Mouse (Mus musculus): ENCODE measurements around the gene Rabep1. TPM values are rescaled to one million over a fixed set of nuclear protein-coding genes. Genes with fewer than 3 reads are reported as not detected.

Rabep1 gene
- polyA plus RNA-seq, 1 experiment from 2014 or later = 32.6 TPM

DNA sequence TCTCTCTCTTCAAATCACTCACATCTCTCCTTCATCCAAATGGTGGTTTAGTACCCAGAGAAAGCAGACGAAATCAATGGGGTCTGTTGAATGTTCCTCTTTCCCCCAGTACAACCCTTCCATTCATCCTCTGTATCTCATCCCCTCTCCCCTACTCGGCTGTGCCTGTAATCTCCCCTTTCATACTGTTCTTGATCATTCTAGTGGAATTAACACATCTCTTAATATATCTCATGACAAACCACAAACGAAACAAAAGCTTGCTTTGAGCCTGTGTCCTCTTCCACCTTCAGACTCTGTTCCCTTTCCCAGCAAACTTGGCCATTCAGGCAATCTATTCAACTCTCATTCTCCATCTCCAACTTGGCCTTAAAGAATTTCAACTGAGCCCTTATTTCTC is 13.4 kb upstream of the Rabep1 start:
- DNase-seq (no peak), ATAC-seq (ENCODE audit: insufficient read depth) (no peak)
- Histone ChIP-seq H3K27me3 (ENCODE audit: insufficient read depth, low read length) (no peaks in the 10 kb centered on the region), H3K4me2 (no peak overlapping the region), H3K27ac (ENCODE audit: low read depth) (no peak overlapping the region), H3K36me3 (ENCODE audit: insufficient read depth) (no peaks in the 10 kb centered on the region), H3K4me1 (ENCODE audit: insufficient read depth) (no peaks in the 10 kb centered on the region), H3K4me3 (ENCODE audit: low read depth, low read length) (no peak overlapping the region), H3K9ac (no peak overlapping the region), H3K9me3 (ENCODE audit: low read depth, low read length) (no peaks in the 10 kb centered on the region)
- 62% methylated on average over 3 of the region's 3 CpGs for WGBS
- no peak for TF ChIP-seq CTCF (IDR thresholded peaks at IDR 0.05; ENCODE audit: low read depth)

DNA sequence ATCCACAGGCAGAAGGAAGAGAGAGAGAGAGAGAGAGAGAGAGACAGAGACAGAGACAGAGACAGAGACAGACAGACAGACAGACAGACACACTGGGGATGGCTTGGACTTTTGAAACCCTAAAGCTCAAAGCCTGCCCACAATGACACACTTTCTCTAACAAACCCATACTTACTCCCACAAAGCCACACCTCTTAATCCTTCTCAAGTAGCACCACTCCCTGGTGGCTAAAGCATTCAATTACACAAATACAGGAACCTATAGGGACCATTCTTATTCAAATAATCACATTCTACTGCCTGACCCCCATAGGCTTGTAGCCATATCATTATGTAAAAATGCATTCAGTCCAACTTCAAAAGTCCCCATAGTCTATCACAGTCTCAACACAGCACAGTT is 11.2 kb upstream of the Rabep1 start:
- no peaks in the 10 kb centered on the region for H3K36me3 ChIP-seq (ENCODE audit: insufficient read depth)
- H3K4me2 ChIP-seq = no peak overlapping the region
- no peak overlapping the region for H3K9ac ChIP-seq
- TF ChIP-seq CTCF (IDR thresholded peaks at IDR 0.05; ENCODE audit: low read depth) = no peak
- H3K27me3 ChIP-seq (ENCODE audit: insufficient read depth, low read length) = no peaks in the 10 kb centered on the region
- no peaks in the 10 kb centered on the region for H3K9me3 ChIP-seq (ENCODE audit: low read depth, low read length)
- no peak overlapping the region for H3K27ac ChIP-seq (ENCODE audit: low read depth)
- DNase-seq (no peak), ATAC-seq (ENCODE audit: insufficient read depth) (no peak)
- H3K4me1 ChIP-seq (ENCODE audit: insufficient read depth) = no peaks in the 10 kb centered on the region
- no peak overlapping the region for H3K4me3 ChIP-seq (ENCODE audit: low read depth, low read length)

DNA sequence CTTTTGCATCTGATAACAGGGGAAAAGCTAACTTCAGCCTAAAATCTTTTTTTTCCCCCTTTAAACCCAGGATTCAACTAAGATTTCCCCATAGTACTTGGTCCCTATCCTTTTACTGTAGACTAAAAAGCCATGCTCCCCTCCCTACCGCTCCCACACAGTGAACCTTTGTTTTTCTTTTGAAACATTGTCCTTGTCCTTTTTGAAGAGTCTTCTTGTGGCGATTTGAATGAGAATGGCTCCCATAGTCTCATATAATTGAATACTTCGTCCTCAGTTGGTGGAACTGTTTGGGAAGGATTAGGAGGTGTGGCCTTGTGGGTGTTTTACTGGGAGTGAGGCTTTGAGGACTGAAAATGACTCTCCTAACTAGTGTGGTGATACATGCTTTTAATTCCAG is 10.7 kb upstream of the Rabep1 start:
- H3K27me3 ChIP-seq (ENCODE audit: insufficient read depth, low read length) = no peaks in the 10 kb centered on the region
- WGBS = 84% methylated on average over 3 of the region's 3 CpGs
- no peaks in the 10 kb centered on the region for H3K4me1 ChIP-seq (ENCODE audit: insufficient read depth)
- H3K36me3 ChIP-seq (ENCODE audit: insufficient read depth) = no peaks in the 10 kb centered on the region
- DNase-seq = no peak
- no peak overlapping the region for H3K4me2 ChIP-seq
- ATAC-seq (ENCODE audit: insufficient read depth) = no peak
- H3K27ac ChIP-seq (ENCODE audit: low read depth) = no peak overlapping the region
- no peak overlapping the region for H3K4me3 ChIP-seq (ENCODE audit: low read depth, low read length)
- no peak overlapping the region for H3K9ac ChIP-seq
- no peaks in the 10 kb centered on the region for H3K9me3 ChIP-seq (ENCODE audit: low read depth, low read length)
- no peak for TF ChIP-seq CTCF (IDR thresholded peaks at IDR 0.05; ENCODE audit: low read depth)

DNA sequence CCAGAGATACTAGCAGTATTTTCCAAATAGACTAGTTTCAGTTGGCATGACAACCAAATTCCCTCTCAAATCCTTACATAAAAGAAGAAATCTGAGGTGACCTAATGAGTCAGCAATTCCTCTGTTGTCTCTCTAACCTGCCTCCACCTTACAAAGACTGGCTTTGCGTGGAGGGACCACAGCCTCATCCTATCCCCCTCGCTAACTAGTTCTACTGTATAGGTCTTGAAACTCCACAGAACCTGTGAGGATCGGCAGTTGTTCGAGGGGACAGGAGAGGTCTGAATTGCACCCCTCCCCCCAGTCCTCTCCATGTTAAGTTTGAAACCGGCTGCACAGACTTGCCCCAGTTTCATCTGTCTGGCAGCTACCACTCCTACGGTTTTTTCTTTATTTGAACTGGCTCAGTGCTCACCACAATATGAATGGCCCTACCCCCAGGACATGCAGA is 9.2 kb upstream of the Rabep1 start:
- Histone ChIP-seq H3K4me1 (ENCODE audit: insufficient read depth) (no peaks in the 10 kb centered on the region), H3K36me3 (ENCODE audit: insufficient read depth) (no peaks in the 10 kb centered on the region), H3K9me3 (ENCODE audit: low read depth, low read length) (no peaks in the 10 kb centered on the region), H3K27ac (ENCODE audit: low read depth) (no peak overlapping the region), H3K9ac (no peak overlapping the region), H3K4me2 (no peak overlapping the region), H3K27me3 (ENCODE audit: insufficient read depth, low read length) (no peaks in the 10 kb centered on the region), H3K4me3 (ENCODE audit: low read depth, low read length) (no peak overlapping the region)
- ATAC-seq (ENCODE audit: insufficient read depth) = no peak
- 51% methylated on average over 6 of the region's 6 CpGs for WGBS
- TF ChIP-seq CTCF (IDR thresholded peaks at IDR 0.05; ENCODE audit: low read depth) = no peak
- no peak for DNase-seq

DNA sequence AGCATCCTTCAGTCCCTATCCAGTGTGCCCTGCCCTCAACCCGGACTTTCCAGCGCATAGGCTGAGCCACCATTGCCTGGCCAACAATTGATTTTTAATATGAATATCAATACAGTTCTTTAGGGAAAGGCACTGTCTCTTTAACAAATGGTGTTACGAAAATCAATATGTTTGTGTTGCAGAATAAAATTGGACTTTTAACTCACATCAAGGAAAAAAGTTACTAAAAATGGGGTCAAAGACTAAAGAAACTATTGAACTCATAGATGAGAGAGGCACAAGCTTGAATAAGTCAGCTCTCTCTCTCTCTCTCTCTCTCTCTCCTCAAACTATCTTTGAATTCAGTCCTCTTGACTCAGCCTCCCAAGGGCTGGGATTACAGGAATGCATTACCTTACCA is 7.5 kb upstream of the Rabep1 start:
- Histone ChIP-seq H3K4me2 (no peak overlapping the region), H3K27ac (ENCODE audit: low read depth) (no peak overlapping the region), H3K9ac (no peak overlapping the region), H3K36me3 (ENCODE audit: insufficient read depth) (no peaks in the 10 kb centered on the region), H3K4me1 (ENCODE audit: insufficient read depth) (no peaks in the 10 kb centered on the region), H3K9me3 (ENCODE audit: low read depth, low read length) (no peaks in the 10 kb centered on the region), H3K4me3 (ENCODE audit: low read depth, low read length) (no peak overlapping the region), H3K27me3 (ENCODE audit: insufficient read depth, low read length) (no peaks in the 10 kb centered on the region)
- ATAC-seq (ENCODE audit: insufficient read depth) (no peak), DNase-seq (no peak)
- WGBS = 93% methylated on average over 3 of the region's 3 CpGs
- no peak for TF ChIP-seq CTCF (IDR thresholded peaks at IDR 0.05; ENCODE audit: low read depth)

DNA sequence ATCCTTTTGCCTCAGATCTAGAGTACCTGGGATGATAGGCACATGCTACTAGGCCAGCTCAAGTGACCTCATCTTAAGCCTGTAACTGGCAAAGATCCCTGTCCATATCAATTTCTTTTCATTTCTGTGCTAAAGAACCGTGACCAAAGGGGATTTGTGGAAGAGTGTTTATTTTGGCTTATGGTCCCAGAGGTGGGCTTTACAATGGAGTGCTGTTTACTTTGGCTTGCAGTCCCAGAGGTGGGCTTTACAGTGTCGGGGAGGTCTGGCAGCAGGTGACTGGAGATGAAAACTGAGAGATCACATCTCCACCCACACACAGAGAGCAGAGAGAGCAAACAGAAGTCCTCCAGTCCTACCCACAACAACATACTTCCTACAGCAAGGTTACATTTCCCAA is 6.0 kb upstream of the Rabep1 start:
- no peaks in the 10 kb centered on the region for H3K9me3 ChIP-seq (ENCODE audit: low read depth, low read length)
- H3K27ac ChIP-seq (ENCODE audit: low read depth) = no peak overlapping the region
- no peaks in the 10 kb centered on the region for H3K27me3 ChIP-seq (ENCODE audit: insufficient read depth, low read length)
- H3K4me2 ChIP-seq = no peak overlapping the region
- no peak for TF ChIP-seq CTCF (IDR thresholded peaks at IDR 0.05; ENCODE audit: low read depth)
- ATAC-seq (ENCODE audit: insufficient read depth) = no peak
- peak; percentile 3 for DNase-seq
- no peak overlapping the region for H3K4me3 ChIP-seq (ENCODE audit: low read depth, low read length)
- WGBS = 25% methylated on average over 2 of the region's 2 CpGs
- H3K4me1 ChIP-seq (ENCODE audit: insufficient read depth) = no peaks in the 10 kb centered on the region
- H3K9ac ChIP-seq = no peak overlapping the region
- H3K36me3 ChIP-seq (ENCODE audit: insufficient read depth) = no peaks in the 10 kb centered on the region

DNA sequence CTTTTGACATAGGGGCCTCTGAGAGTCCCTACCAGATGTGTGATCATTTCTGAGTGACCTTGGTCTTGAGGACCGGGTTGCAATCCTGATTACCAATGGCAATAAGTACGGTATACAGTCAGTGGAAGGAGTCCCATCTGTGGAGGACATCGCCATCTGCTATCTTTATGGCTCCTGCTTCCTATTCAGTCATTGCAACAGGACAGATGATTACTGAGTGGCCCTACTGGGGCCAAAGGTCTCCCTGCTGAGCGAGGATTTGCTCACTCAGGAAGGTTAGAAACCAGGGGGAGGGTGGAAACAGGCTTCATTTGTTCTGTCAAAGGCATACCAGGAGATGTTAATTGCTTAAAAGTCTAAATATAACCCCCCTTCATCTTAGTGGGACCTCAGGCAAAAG is 1.6 kb upstream of the Rabep1 start:
- no peak overlapping the region for H3K4me2 ChIP-seq
- TF ChIP-seq CTCF (IDR thresholded peaks at IDR 0.05; ENCODE audit: low read depth) = no peak
- 0 out of 2 replicates have a peak, but pooled peaks cover 2% of the 10 kb centered on the region for H3K4me1 ChIP-seq (ENCODE audit: insufficient read depth)
- WGBS = 62% methylated on average over 4 of the region's 4 CpGs
- DNase-seq (no peak), ATAC-seq (ENCODE audit: insufficient read depth) (no peak)
- no peak overlapping the region for H3K27ac ChIP-seq (ENCODE audit: low read depth)
- no peak overlapping the region for H3K9ac ChIP-seq
- no peaks in the 10 kb centered on the region for H3K27me3 ChIP-seq (ENCODE audit: insufficient read depth, low read length)
- no peaks in the 10 kb centered on the region for H3K36me3 ChIP-seq (ENCODE audit: insufficient read depth)
- H3K4me3 ChIP-seq (ENCODE audit: low read depth, low read length) = no peak overlapping the region
- H3K9me3 ChIP-seq (ENCODE audit: low read depth, low read length) = no peaks in the 10 kb centered on the region

All from lung, embryonic 14.5 days (tissue).